Mouse (Mus musculus) neural tube, embryonic 13.5 days (tissue): ENCODE results near the gene Tspan13. TPM values are rescaled to one million over a fixed set of nuclear protein-coding genes. Genes with fewer than 3 reads are reported as not detected.

Experiments
- ATAC-seq: fragments of 200-750 bp; cut with Nextera tagmentation; 2 replicates; pipeline ENCODE4 v1.8.0; 2017; ENCODE audit warnings: low read depth, mild to moderate bottlenecking, moderate TSS enrichment, moderate library complexity
- H3K27ac ChIP-seq: fragments of 300-500 bp; sonication (generic); replicated peaks from 2 replicates; pipeline ENCODE4 v1.5.1; 2015; ENCODE audit warnings: moderate library complexity, mild to moderate bottlenecking, inconsistent platforms
- H3K27me3 ChIP-seq: fragments of 300-500 bp; sonication (generic); 2 replicates; pipeline ENCODE4 v1.6.1; 2015; ENCODE audit warnings: mild to moderate bottlenecking, inconsistent platforms
- H3K36me3 ChIP-seq: fragments of 300-500 bp; sonication (generic); 2 replicates; pipeline ENCODE4 v1.6.1; 2015; ENCODE audit warnings: mild to moderate bottlenecking, inconsistent platforms
- H3K4me1 ChIP-seq: fragments of 300-500 bp; sonication (generic); replicated peaks from 2 replicates; pipeline ENCODE4 v1.6.1; 2015; ENCODE audit warnings: inconsistent platforms
- H3K4me2 ChIP-seq: fragments of 300-500 bp; sonication (generic); 2 replicates; pipeline ENCODE4 v1.6.1; 2015; ENCODE audit warnings: inconsistent platforms, mild to moderate bottlenecking, moderate library complexity
- H3K4me3 ChIP-seq: fragments of 300-500 bp; sonication (generic); 2 replicates; pipeline ENCODE4 v1.5.1; 2015; ENCODE audit warnings: mild to moderate bottlenecking, inconsistent platforms
- H3K9ac ChIP-seq: fragments of 300-500 bp; sonication (generic); 2 replicates; pipeline ENCODE4 v1.6.1; 2015; ENCODE audit warnings: moderate library complexity, mild to moderate bottlenecking, inconsistent platforms
- H3K9me3 ChIP-seq: fragments of 300-500 bp; sonication (generic); 2 replicates; pipeline ENCODE4 v1.6.1; 2016; ENCODE audit warnings: inconsistent platforms
- WGBS: fragments of 180-500 bp; shearing (Covaris S2); methylation state at CpG from one replicate; pipeline ENCODE4 v1.1.7; 2015; 5-methylcytosine and 5-hydroxymethylcytosine counted together
- polyA plus RNA-seq: library from polyadenylated mRNA; unstranded; fragments of >200 nt; fragmentation: Nextera tagmentation; extraction: Ambion mirVana; gene quantifications from 2 replicates; pipeline ENCODE4 v1.2.1, GENCODE M21; 2015

The Tspan13 gene
- polyA plus RNA-seq: 392 and 398 TPM in 2 replicates

- Histone ChIP-seq H3K4me2 (peak within 1 kb of the TSS; percentile 73), H3K9ac (peak within 1 kb of the TSS; percentile 99), H3K4me1 (peaks cover 26% of the 10 kb centered on the region), H3K36me3 (no peaks in the 10 kb centered on the region), H3K27ac (peak within 1 kb of the TSS; percentile 95), H3K9me3 (no peaks in the 10 kb centered on the region), H3K27me3 (no peaks in the 10 kb centered on the region), H3K4me3 (peak within 1 kb of the TSS; percentile 93)
- under 1% methylated on average over 35 of the region's 35 CpGs for WGBS
- ATAC-seq: peak; percentile 98
Measured at GRCm38 (mm10) chr12:36042348-36042778, at the start of gene Tspan13. Gene Tspan13, minus strand, starts transcription at chr12:36042500.

DNA sequence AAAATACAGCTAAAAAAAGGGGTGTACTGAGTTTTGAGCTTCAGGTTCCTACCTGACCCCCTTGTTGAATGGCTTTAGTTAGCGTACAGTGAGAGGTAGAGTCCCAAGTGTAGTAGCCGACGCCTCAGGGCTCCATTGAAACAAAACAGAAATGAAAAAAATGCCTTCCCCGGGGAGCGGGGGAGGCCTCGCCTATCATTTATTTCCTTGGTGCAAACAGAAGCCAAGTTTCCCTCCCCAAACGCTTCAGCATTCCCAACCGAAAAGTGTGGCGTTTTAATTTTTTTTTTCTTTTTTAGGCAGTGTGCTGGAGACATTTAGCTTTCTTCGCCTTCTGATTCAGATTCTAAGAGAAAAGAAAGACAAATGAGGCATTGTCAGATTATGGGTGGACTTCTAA lies 49.7 kb upstream of the Tspan13 start:
- no peak for ATAC-seq
- no peak overlapping the region for H3K27ac ChIP-seq
- H3K9me3 ChIP-seq: no peaks in the 10 kb centered on the region
- no peak overlapping the region for H3K4me2 ChIP-seq
- WGBS: 91% methylated on average over 10 of the region's 10 CpGs
- H3K4me1 ChIP-seq: no peaks in the 10 kb centered on the region
- H3K4me3 ChIP-seq: no peak overlapping the region
- H3K36me3 ChIP-seq: peaks cover 47% of the 10 kb centered on the region
- no peak overlapping the region for H3K9ac ChIP-seq
- H3K27me3 ChIP-seq: no peaks in the 10 kb centered on the region

- Histone ChIP-seq H3K9ac (no peak overlapping the region), H3K4me3 (no peak overlapping the region), H3K27ac (no peak overlapping the region), H3K36me3 (peaks cover 26% of the 10 kb centered on the region), H3K4me2 (no peak overlapping the region), H3K27me3 (no peaks in the 10 kb centered on the region), H3K9me3 (no peaks in the 10 kb centered on the region), H3K4me1 (no peaks in the 10 kb centered on the region)
- ATAC-seq: no peak
- WGBS: 73% methylated on average over 6 of the region's 6 CpGs
Measured at GRCm38 (mm10) chr12:36089221-36089620, 46.9 kb upstream of the Tspan13 start.

- no peaks in the 10 kb centered on the region for H3K9me3 ChIP-seq
- H3K27ac ChIP-seq: no peak overlapping the region
- ATAC-seq: no peak; the same call in 1 of the 2 replicates
- 91% methylated on average over 1 of the region's 1 CpGs for WGBS
- peaks cover 26% of the 10 kb centered on the region for H3K36me3 ChIP-seq
- no peaks in the 10 kb centered on the region for H3K27me3 ChIP-seq
- no peaks in the 10 kb centered on the region for H3K4me1 ChIP-seq
- no peak overlapping the region for H3K4me2 ChIP-seq
- H3K4me3 ChIP-seq: no peak overlapping the region
- H3K9ac ChIP-seq: no peak overlapping the region
Measured at GRCm38 (mm10) chr12:36088804-36089203, 46.5 kb upstream of the Tspan13 start.

GRCm38 (mm10) chr12:36085380-36085779 lies 43.1 kb upstream of the Tspan13 start:
- H3K36me3 ChIP-seq: no peaks in the 10 kb centered on the region
- no peaks in the 10 kb centered on the region for H3K4me1 ChIP-seq
- H3K9me3 ChIP-seq: no peaks in the 10 kb centered on the region
- H3K27ac ChIP-seq: no peak overlapping the region
- no peak overlapping the region for H3K4me3 ChIP-seq
- no peak overlapping the region for H3K4me2 ChIP-seq
- no peak overlapping the region for H3K9ac ChIP-seq
- H3K27me3 ChIP-seq: no peaks in the 10 kb centered on the region
- WGBS: 96% methylated on average over 2 of the region's 2 CpGs
- ATAC-seq: no peak

GRCm38 (mm10) chr12:36078101-36078899 lies 36.0 kb upstream of the Tspan13 start:
- WGBS: 78% methylated on average over 4 of the region's 4 CpGs
- H3K4me1 ChIP-seq: no peaks in the 10 kb centered on the region
- no peak overlapping the region for H3K9ac ChIP-seq
- no peak overlapping the region for H3K4me3 ChIP-seq
- H3K4me2 ChIP-seq: no peak overlapping the region
- H3K27ac ChIP-seq: no peak overlapping the region
- no peak for ATAC-seq
- H3K9me3 ChIP-seq: no peaks in the 10 kb centered on the region
- no peaks in the 10 kb centered on the region for H3K36me3 ChIP-seq
- no peaks in the 10 kb centered on the region for H3K27me3 ChIP-seq

DNA sequence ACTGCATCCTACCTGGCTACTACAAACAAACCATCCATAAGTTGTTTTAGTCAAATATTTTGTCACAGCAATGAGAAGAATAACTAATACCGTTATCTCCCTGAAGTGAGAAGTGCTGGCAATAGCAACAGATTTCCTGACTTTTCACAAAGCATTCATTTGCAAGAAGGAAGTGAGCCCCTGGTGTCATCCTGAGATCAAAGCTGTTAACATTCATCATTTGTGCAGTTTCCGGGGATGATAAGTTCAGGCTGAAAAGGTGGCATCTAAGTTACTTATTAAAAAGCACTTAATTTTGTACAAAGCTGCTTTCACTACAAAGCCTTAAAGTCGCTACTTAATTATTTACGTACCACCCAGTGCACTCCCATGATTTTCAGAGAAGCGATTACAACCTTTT lies 30.6 kb upstream of the Tspan13 start:
- Histone ChIP-seq H3K4me2 (no peak overlapping the region), H3K4me1 (no peaks in the 10 kb centered on the region), H3K36me3 (no peaks in the 10 kb centered on the region), H3K9ac (no peak overlapping the region), H3K27me3 (no peaks in the 10 kb centered on the region), H3K27ac (no peak overlapping the region), H3K9me3 (no peaks in the 10 kb centered on the region), H3K4me3 (no peak overlapping the region)
- ATAC-seq: no peak
- 13% methylated on average over 5 of the region's 5 CpGs for WGBS

DNA sequence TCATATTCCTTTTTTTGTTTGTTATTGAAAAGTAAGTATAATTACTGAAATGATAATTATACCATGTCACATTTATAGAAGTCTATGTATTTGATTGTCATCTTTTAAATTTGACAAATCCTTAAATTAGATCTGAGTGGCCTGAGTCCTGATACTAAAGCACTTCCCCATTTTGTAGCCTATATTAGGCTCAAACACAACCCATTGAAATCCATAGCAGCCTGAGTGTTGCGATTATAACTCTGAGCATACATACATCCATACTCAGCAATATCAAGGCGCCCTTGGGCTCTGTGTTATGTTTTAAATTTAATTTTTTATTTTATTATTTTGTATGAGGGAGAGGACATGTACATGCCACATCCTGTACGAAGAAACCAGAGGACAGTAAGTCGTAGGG lies 27.9 kb upstream of the Tspan13 start:
- H3K27me3 ChIP-seq: no peaks in the 10 kb centered on the region
- no peaks in the 10 kb centered on the region for H3K9me3 ChIP-seq
- no peak overlapping the region for H3K27ac ChIP-seq
- ATAC-seq: no peak
- H3K9ac ChIP-seq: no peak overlapping the region
- WGBS: 91% methylated on average over 4 of the region's 4 CpGs
- H3K4me1 ChIP-seq: no peaks in the 10 kb centered on the region
- no peak overlapping the region for H3K4me3 ChIP-seq
- H3K4me2 ChIP-seq: no peak overlapping the region
- H3K36me3 ChIP-seq: no peaks in the 10 kb centered on the region

DNA sequence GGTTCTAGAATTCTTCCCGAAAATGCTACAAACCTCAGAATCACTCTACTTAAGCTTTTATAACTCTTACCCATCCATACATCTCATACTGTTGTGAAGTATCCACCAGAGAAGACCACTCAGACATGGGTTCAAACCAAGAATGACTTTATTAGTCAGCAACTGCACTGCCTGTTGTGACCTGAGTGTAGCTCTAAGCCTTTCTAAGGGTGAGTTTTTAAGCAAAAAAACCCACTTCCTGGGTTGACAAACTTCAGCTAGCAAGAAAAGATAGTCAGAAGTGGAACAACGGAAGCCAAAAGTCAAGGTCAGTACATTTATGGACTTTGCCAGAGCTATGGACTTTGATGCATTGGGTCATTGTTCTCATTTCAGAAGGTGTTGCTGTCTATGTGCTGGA lies 25.2 kb upstream of the Tspan13 start:
- Histone ChIP-seq H3K4me3 (no peak overlapping the region), H3K4me1 (no peaks in the 10 kb centered on the region), H3K9ac (no peak overlapping the region), H3K27me3 (no peaks in the 10 kb centered on the region), H3K27ac (no peak overlapping the region), H3K9me3 (0 out of 2 replicates have a peak, but pooled peaks cover 7% of the 10 kb centered on the region), H3K4me2 (no peak overlapping the region), H3K36me3 (no peaks in the 10 kb centered on the region)
- WGBS: 96% methylated on average over 2 of the region's 2 CpGs
- ATAC-seq: no peak

DNA sequence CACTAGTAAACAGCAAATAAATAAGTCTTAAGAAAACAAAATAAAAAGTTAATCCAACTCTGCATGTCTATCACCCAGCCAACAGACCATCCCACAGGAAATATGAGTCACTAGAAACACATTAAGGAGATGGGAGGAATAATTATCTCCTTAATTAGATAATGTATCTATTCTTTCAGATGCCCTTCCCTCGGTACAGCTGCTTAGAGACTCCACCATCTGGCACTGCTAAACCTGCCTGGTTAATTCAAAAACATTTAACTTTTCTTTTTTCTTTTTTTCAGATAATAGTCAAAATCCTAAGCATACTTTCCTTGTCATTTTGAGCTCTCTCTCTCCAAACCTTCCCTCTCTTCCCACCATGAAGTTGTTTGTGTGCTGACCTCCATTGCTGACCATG lies 23.6 kb upstream of the Tspan13 start:
- no peaks in the 10 kb centered on the region for H3K4me1 ChIP-seq
- no peak overlapping the region for H3K9ac ChIP-seq
- 0 out of 2 replicates have a peak, but pooled peaks cover 7% of the 10 kb centered on the region for H3K9me3 ChIP-seq
- ATAC-seq: no peak
- WGBS: 72% methylated on average over 1 of the region's 1 CpGs
- no peak overlapping the region for H3K27ac ChIP-seq
- H3K36me3 ChIP-seq: no peaks in the 10 kb centered on the region
- H3K4me3 ChIP-seq: no peak overlapping the region
- no peaks in the 10 kb centered on the region for H3K27me3 ChIP-seq
- no peak overlapping the region for H3K4me2 ChIP-seq

DNA sequence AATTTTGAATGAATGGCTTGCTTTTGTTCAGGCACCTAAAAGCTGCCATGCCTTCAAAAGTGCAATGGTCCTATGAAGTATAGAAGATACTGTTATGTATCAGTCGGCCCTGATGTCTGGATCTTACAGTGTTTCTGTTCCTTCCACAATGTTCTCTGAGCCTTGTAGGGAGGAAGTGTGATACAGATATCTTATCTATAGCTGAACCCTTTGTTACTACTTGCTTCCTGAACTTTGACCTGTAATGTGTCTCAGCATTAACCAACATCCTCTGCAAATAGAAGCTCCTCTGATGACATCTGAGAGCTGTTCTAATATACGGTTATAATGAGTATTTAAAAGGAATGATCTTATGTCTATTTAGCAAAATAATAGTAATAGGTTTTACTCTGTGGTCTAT lies 15.4 kb upstream of the Tspan13 start:
- H3K27ac ChIP-seq: no peak overlapping the region
- no peaks in the 10 kb centered on the region for H3K36me3 ChIP-seq
- 88% methylated on average over 2 of the region's 2 CpGs for WGBS
- no peak for ATAC-seq
- H3K27me3 ChIP-seq: no peaks in the 10 kb centered on the region
- no peaks in the 10 kb centered on the region for H3K9me3 ChIP-seq
- H3K4me1 ChIP-seq: no peaks in the 10 kb centered on the region
- no peak overlapping the region for H3K9ac ChIP-seq
- no peak overlapping the region for H3K4me2 ChIP-seq
- H3K4me3 ChIP-seq: no peak overlapping the region

GRCm38 (mm10) chr12:36050276-36050675 lies 8.0 kb upstream of the Tspan13 start:
- no peaks in the 10 kb centered on the region for H3K27me3 ChIP-seq
- no peaks in the 10 kb centered on the region; the same call in 1 of the 2 replicates for H3K4me1 ChIP-seq
- no peak overlapping the region for H3K9ac ChIP-seq
- H3K4me3 ChIP-seq: no peak overlapping the region
- H3K4me2 ChIP-seq: no peak overlapping the region
- H3K36me3 ChIP-seq: no peaks in the 10 kb centered on the region
- ATAC-seq: no peak
- H3K9me3 ChIP-seq: no peaks in the 10 kb centered on the region
- 91% methylated on average over 1 of the region's 1 CpGs for WGBS
- no peak overlapping the region for H3K27ac ChIP-seq

DNA sequence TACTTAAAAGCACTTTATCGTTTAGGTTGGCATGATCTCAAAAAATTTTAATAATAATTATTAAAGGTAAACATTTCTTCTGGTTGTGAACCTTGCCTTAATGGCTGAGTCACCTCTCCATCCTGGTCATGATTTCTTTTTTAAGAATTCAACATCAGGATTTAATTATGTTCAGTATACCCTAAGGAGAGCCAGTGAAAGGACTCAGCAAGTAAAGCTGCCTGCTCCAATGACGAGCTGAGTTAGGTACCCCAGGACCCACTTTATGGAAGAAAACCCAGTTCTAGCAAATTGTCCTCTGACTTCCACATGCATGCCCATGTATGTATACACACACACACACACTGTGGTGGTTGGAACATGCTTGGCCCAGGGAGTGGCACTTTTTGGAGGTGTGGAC lies 5.3 kb upstream of the Tspan13 start:
- Histone ChIP-seq H3K4me3 (no peak overlapping the region), H3K27ac (no peak overlapping the region), H3K9me3 (no peaks in the 10 kb centered on the region), H3K9ac (no peak overlapping the region), H3K27me3 (no peaks in the 10 kb centered on the region), H3K4me2 (no peak overlapping the region), H3K36me3 (no peaks in the 10 kb centered on the region), H3K4me1 (peaks cover 4% of the 10 kb centered on the region; the same call in 1 of the 2 replicates)
- no peak for ATAC-seq
- WGBS: 83% methylated on average over 2 of the region's 2 CpGs
